Mouse (Mus musculus): Measurements from ENCODE around the gene Hist2h3c2.

- TF ChIP-seq CTCF (IDR thresholded peaks at IDR 0.05; ENCODE audit: borderline replicate concordance, control insufficient read depth, extremely low read depth, insufficient read depth, low read length, poor library complexity) (no peak), POLR2A (IDR thresholded peaks at IDR 0.05; ENCODE audit: control insufficient read depth, extremely low read depth, insufficient read depth, low read length, poor library complexity) (no peak)
Measured at GRCm38 (mm10) chr3:96262216-96262875, 23.4 kb upstream of the Hist2h3c2 start.
